Mouse (Mus musculus) intestine, embryonic 15.5 days (tissue): ENCODE results near the gene Tti1. TPM values are rescaled to one million over a fixed set of nuclear protein-coding genes. Genes with fewer than 3 reads are reported as not detected.

Experiments used
- ATAC-seq: fragments of 200-750 bp; cut with Nextera tagmentation; 2 replicates; pipeline ENCODE4 v1.8.0; 2017; ENCODE audit warnings: moderate TSS enrichment, moderate library complexity
- H3K27ac ChIP-seq: fragments of 300-500 bp; sonication (generic); 2 replicates; pipeline ENCODE4 v1.5.1; 2015; ENCODE audit warnings: mild to moderate bottlenecking, inconsistent platforms
- H3K27me3 ChIP-seq: fragments of 300-500 bp; sonication (generic); replicated peaks from 2 replicates; pipeline ENCODE4 v1.6.1; 2015; ENCODE audit warnings: inconsistent platforms
- H3K36me3 ChIP-seq: fragments of 300-500 bp; sonication (generic); 2 replicates; pipeline ENCODE4 v1.6.1; 2015; ENCODE audit warnings: inconsistent platforms
- H3K4me1 ChIP-seq: fragments of 300-500 bp; sonication (generic); replicated peaks from 2 replicates; pipeline ENCODE4 v1.6.1; 2015; ENCODE audit warnings: inconsistent platforms
- H3K4me2 ChIP-seq: fragments of 300-500 bp; sonication (generic); replicated peaks from 2 replicates; pipeline ENCODE4 v1.6.1; 2015; ENCODE audit warnings: mild to moderate bottlenecking, inconsistent platforms
- H3K4me3 ChIP-seq: fragments of 300-500 bp; sonication (generic); replicated peaks from 2 replicates; pipeline ENCODE4 v1.5.1; 2015; ENCODE audit warnings: inconsistent platforms
- H3K9ac ChIP-seq: fragments of 300-500 bp; sonication (generic); 2 replicates; pipeline ENCODE4 v1.6.1; 2015; ENCODE audit warnings: inconsistent platforms
- H3K9me3 ChIP-seq: fragments of 300-500 bp; sonication (generic); 2 replicates; pipeline ENCODE4 v1.6.1; 2016; ENCODE audit warnings: inconsistent platforms
- WGBS: fragments of 180-500 bp; shearing (Covaris S2); methylation state at CpG from one replicate; pipeline ENCODE4 v1.1.7; 2015; 5-methylcytosine and 5-hydroxymethylcytosine counted together
- polyA plus RNA-seq: library from polyadenylated mRNA; unstranded; fragments of >200 nt; fragmentation: Nextera tagmentation; extraction: Ambion mirVana; gene quantifications from 2 replicates; pipeline ENCODE4 v1.2.1, GENCODE M21; 2015

The Tti1 gene
- polyA plus RNA-seq, 1 experiment from 2014 or later = 20.8 TPM

DNA sequence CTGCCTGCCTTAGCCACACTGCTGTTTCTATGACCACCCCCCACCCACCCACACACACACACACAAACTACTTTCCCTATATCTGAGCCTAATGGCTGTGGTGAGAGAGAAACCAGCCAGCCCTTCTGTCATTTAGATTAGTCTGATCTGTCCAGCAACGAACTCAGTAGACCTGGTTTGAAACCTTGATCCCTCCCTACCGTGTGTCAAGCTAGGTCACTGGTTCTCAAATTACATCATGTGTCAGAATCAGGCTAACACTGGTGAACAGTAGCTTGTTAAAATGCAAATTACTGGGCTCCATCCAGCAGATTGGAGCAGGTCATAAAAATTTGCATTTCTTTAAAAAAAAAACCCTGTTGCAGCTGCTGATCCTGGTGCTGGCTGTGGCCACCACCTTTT, 70.5 kb downstream of the Tti1 start:
- Histone ChIP-seq H3K9me3 (no peaks in the 10 kb centered on the region), H3K4me3 (no peak overlapping the region), H3K36me3 (no peaks in the 10 kb centered on the region), H3K4me2 (no peak overlapping the region), H3K27ac (no peak overlapping the region), H3K27me3 (no peaks in the 10 kb centered on the region), H3K9ac (no peak overlapping the region), H3K4me1 (no peaks in the 10 kb centered on the region)
- 10% methylated on average over 2 of the region's 2 CpGs for WGBS
- no peak for ATAC-seq

- H3K27me3 ChIP-seq = no peaks in the 10 kb centered on the region
- no peaks in the 10 kb centered on the region for H3K4me1 ChIP-seq
- H3K4me3 ChIP-seq = no peak overlapping the region
- no peak overlapping the region for H3K4me2 ChIP-seq
- no peaks in the 10 kb centered on the region for H3K36me3 ChIP-seq
- WGBS = 56% methylated on average over 5 of the region's 5 CpGs
- no peak overlapping the region for H3K27ac ChIP-seq
- H3K9ac ChIP-seq = no peak overlapping the region
- H3K9me3 ChIP-seq = no peaks in the 10 kb centered on the region
- no peak for ATAC-seq
These were observed 74.3 kb downstream of the Tti1 start for GRCm38 (mm10) chr2:157953978-157954377.

- Histone ChIP-seq H3K4me3 (peak overlapping the region; percentile 56), H3K36me3 (no peaks in the 10 kb centered on the region), H3K4me1 (peaks cover 24% of the 10 kb centered on the region), H3K9me3 (no peaks in the 10 kb centered on the region), H3K27ac (no peak overlapping the region), H3K9ac (peak overlapping the region; percentile 64), H3K27me3 (peaks cover 27% of the 10 kb centered on the region), H3K4me2 (peak overlapping the region; percentile 99)
- peak; percentile 2; the same call in 1 of the 2 replicates for ATAC-seq
- WGBS = 12% methylated on average over 31 of the region's 37 CpGs
These were observed 83.9 kb downstream of the Tti1 start for GRCm38 (mm10) chr2:157944156-157944893.

- 1% methylated on average over 45 of the region's 47 CpGs for WGBS
These were observed 84.6 kb downstream of the Tti1 start for GRCm38 (mm10) chr2:157943514-157944155.

DNA sequence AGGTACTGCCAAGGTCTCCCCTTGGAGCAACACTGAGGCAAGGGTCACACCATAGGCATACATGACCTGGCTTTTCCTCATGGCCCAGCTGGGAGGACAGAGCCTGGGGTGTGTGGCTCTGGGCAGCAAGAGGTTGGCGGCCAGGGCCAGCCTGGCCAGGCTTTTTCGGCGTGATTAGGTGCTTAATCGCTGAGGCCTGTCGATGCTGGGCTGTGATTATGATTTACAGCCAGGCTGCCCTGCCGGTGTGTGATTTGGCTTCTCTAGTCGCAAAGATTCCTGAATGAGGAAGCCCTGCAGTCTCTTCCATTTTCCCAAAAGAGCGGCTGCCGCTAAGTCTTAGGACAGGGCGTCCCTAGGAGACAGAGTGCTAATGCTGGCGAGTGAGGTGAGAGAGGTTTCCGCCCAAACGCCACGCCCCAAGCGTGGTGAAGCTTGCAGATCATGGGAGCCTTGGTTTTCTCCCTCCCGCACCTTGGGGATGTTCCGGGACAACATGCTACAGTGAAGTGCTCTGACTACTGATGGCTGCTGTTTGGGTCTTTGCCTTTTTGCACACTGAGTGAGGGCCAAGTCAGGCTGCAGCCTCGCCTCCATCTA, 87.5 kb downstream of the Tti1 start:
- Histone ChIP-seq H3K4me3 (peak overlapping the region; percentile 14; the same call in 1 of the 2 replicates), H3K9ac (no peak overlapping the region)
- WGBS = 8% methylated on average over 18 of the region's 18 CpGs

More at GRCm38 (mm10) chr2:157943514-157944155, 84.6 kb downstream of the Tti1 start:
- H3K27me3 ChIP-seq = peaks cover 31% of the 10 kb centered on the region
- H3K27ac ChIP-seq = peak overlapping the region; percentile 60; the same call in 1 of the 2 replicates
- peak overlapping the region; percentile 56 for H3K4me3 ChIP-seq
- no peaks in the 10 kb centered on the region for H3K36me3 ChIP-seq
- no peaks in the 10 kb centered on the region for H3K9me3 ChIP-seq
- peak overlapping the region; percentile 64 for H3K9ac ChIP-seq
- H3K4me1 ChIP-seq = peaks cover 24% of the 10 kb centered on the region
- peak overlapping the region; percentile 99 for H3K4me2 ChIP-seq
- ATAC-seq = peak; percentile 80

DNA sequence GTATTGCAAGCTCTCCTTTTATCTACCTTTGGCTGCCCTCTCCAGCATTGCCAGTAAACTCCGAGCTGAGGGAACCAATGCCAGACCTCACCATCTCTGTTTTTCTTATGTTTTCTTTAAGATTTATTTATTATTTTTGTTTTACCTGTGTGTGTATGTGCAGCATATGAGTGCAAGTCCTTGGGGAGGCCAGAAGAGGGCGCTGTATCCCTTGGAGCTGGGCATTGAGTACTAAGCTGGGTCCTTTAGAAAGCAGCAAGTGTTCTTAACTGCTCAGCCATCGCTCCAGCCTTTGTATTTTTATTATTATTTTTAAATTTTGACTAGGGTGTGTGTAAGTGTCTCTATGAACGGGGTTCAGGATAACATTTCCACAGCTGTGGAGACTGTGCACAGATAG, 91.6 kb downstream of the Tti1 start:
- no peaks in the 10 kb centered on the region for H3K9me3 ChIP-seq
- peaks cover 11% of the 10 kb centered on the region for H3K4me1 ChIP-seq
- H3K36me3 ChIP-seq = no peaks in the 10 kb centered on the region
- ATAC-seq = no peak
- H3K27me3 ChIP-seq = peaks cover 26% of the 10 kb centered on the region
- no peak overlapping the region for H3K4me3 ChIP-seq
- no peak overlapping the region for H3K9ac ChIP-seq
- no peak overlapping the region for H3K27ac ChIP-seq
- 80% methylated on average over 4 of the region's 4 CpGs for WGBS
- no peak overlapping the region for H3K4me2 ChIP-seq

More for the DNA sequence above, 87.5 kb downstream of the Tti1 start:
- Histone ChIP-seq H3K4me1 (peaks cover 24% of the 10 kb centered on the region), H3K36me3 (no peaks in the 10 kb centered on the region), H3K9me3 (no peaks in the 10 kb centered on the region), H3K27me3 (peaks cover 31% of the 10 kb centered on the region), H3K4me2 (peak overlapping the region; percentile 43), H3K27ac (no peak overlapping the region)
- ATAC-seq = no peak

- Histone ChIP-seq H3K9ac (no peak overlapping the region), H3K9me3 (no peaks in the 10 kb centered on the region), H3K4me1 (peaks cover 3% of the 10 kb centered on the region), H3K36me3 (no peaks in the 10 kb centered on the region), H3K4me3 (no peak overlapping the region), H3K27me3 (peaks cover 16% of the 10 kb centered on the region), H3K27ac (no peak overlapping the region), H3K4me2 (0 out of 2 replicates have a peak overlapping the region, but pooled peaks have one; percentile 19)
- WGBS = 58% methylated on average over 11 of the region's 11 CpGs
- ATAC-seq = peak; percentile 85
These were observed 92.6 kb downstream of the Tti1 start for GRCm38 (mm10) chr2:157935444-157936171.

DNA sequence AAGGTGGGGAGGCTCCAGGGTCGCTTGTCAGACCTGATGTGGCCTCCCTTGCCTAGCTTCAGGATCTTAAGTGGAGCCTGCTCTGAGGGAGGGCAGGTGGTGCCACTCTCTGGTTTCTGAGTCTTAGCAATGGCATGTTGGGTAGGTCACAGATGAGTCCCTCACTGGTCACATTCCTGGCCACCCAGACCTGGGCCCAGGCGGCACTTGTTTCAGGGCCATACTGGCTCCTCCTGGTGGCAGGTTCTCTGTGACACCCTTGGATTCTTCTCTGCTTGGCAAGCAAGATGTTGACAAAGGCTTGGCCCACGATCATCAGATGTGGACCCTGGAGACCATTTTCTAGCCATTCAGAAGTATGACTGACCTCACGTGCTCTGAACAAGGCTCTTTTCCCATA, 95.6 kb downstream of the Tti1 start:
- Histone ChIP-seq H3K36me3 (no peaks in the 10 kb centered on the region), H3K27me3 (no peaks in the 10 kb centered on the region), H3K4me2 (no peak overlapping the region), H3K9me3 (no peaks in the 10 kb centered on the region), H3K27ac (no peak overlapping the region), H3K4me1 (no peaks in the 10 kb centered on the region; the same call in none of the 2 replicates), H3K9ac (no peak overlapping the region), H3K4me3 (no peak overlapping the region)
- no peak for ATAC-seq
- WGBS = 82% methylated on average over 4 of the region's 4 CpGs

Other genes with a start within 250 kb of the Tti1 start
- gene Vstm2l, start 113.8 kb downstream of the Tti1 start, polyA plus RNA-seq = 0.68 and 0.72 TPM in 2 replicates
- gene Rprd1b, start 64 bp upstream of the Tti1 start, polyA plus RNA-seq = 40.3 and 40.7 TPM in 2 replicates
- gene Tgm2, start 118.0 kb upstream of the Tti1 start, polyA plus RNA-seq = 83.4 and 90.2 TPM in 2 replicates
- gene D630003M21Rik, start 200.8 kb upstream of the Tti1 start, polyA plus RNA-seq = 2.5 and 2.6 TPM in 2 replicates
- not detected in 2 replicates for gene Bpi, start 229.7 kb upstream of the Tti1 start, polyA plus RNA-seq